Mouse (Mus musculus): ENCODE measurements around the gene Ehf. TPM values are rescaled to one million over a fixed set of nuclear protein-coding genes. Genes with fewer than 3 reads are reported as not detected.

Ehf gene
- polyA plus RNA-seq, 1 experiment from 2014 or later, result not detected

- Histone ChIP-seq H3K27ac (replicated peaks; ENCODE audit: low read depth, low read length) (no peak overlapping the region), H3K27me3 (ENCODE audit: control insufficient read depth, insufficient read depth, low read length) (no peaks in the 10 kb centered on the region), H3K4me2 (ENCODE audit: low read depth, severe bottlenecking) (no peak overlapping the region), H3K9ac (ENCODE audit: low read length) (no peak overlapping the region), H3K4me3 (ENCODE audit: low read depth, low read length) (no peak overlapping the region), H3K36me3 (ENCODE audit: control insufficient read depth, insufficient read depth, low read length) (no peaks in the 10 kb centered on the region), H3K4me1 (ENCODE audit: control insufficient read depth, insufficient read depth, low read length) (no peaks in the 10 kb centered on the region), H3K9me3 (ENCODE audit: control insufficient read depth, low read length) (no peaks in the 10 kb centered on the region)
- DNase-seq (ENCODE audit: low spot score) (no peak), ATAC-seq (ENCODE audit: insufficient number of reproducible peaks, low FRiP score, low TSS enrichment, low read depth) (no peak)
- WGBS, result 86% methylated on average over 6 of the region's 6 CpGs
These were observed 27.6 kb downstream of the Ehf start for GRCm38 (mm10) chr2:103275316-103275960.

GRCm38 (mm10) chr2:103274803-103275202 is 28.3 kb downstream of the Ehf start:
- Histone ChIP-seq H3K36me3 (ENCODE audit: control insufficient read depth, insufficient read depth, low read length) (no peaks in the 10 kb centered on the region), H3K9me3 (ENCODE audit: control insufficient read depth, low read length) (no peaks in the 10 kb centered on the region), H3K4me1 (ENCODE audit: control insufficient read depth, insufficient read depth, low read length) (no peaks in the 10 kb centered on the region), H3K4me2 (ENCODE audit: low read depth, severe bottlenecking) (no peak overlapping the region), H3K27me3 (ENCODE audit: control insufficient read depth, insufficient read depth, low read length) (no peaks in the 10 kb centered on the region), H3K27ac (replicated peaks; ENCODE audit: low read depth, low read length) (no peak overlapping the region), H3K4me3 (ENCODE audit: low read depth, low read length) (no peak overlapping the region), H3K9ac (ENCODE audit: low read length) (no peak overlapping the region)
- 91% methylated on average over 2 of the region's 2 CpGs for WGBS
- no peak for DNase-seq (ENCODE audit: low spot score)
- no peak for ATAC-seq (ENCODE audit: insufficient number of reproducible peaks, low FRiP score, low TSS enrichment, low read depth)

GRCm38 (mm10) chr2:103274270-103274669 is 28.8 kb downstream of the Ehf start:
- WGBS, result 86% methylated on average over 1 of the region's 1 CpGs
- Histone ChIP-seq H3K9me3 (ENCODE audit: control insufficient read depth, low read length) (no peaks in the 10 kb centered on the region), H3K27me3 (ENCODE audit: control insufficient read depth, insufficient read depth, low read length) (no peaks in the 10 kb centered on the region), H3K4me1 (ENCODE audit: control insufficient read depth, insufficient read depth, low read length) (no peaks in the 10 kb centered on the region), H3K36me3 (ENCODE audit: control insufficient read depth, insufficient read depth, low read length) (no peaks in the 10 kb centered on the region), H3K9ac (ENCODE audit: low read length) (no peak overlapping the region), H3K27ac (replicated peaks; ENCODE audit: low read depth, low read length) (no peak overlapping the region), H3K4me3 (ENCODE audit: low read depth, low read length) (no peak overlapping the region), H3K4me2 (ENCODE audit: low read depth, severe bottlenecking) (no peak overlapping the region)
- no peak for DNase-seq (ENCODE audit: low spot score)
- no peak for ATAC-seq (ENCODE audit: insufficient number of reproducible peaks, low FRiP score, low TSS enrichment, low read depth)

- no peak for ATAC-seq (ENCODE audit: insufficient number of reproducible peaks, low FRiP score, low TSS enrichment, low read depth)
- 90% methylated on average over 8 of the region's 8 CpGs for WGBS
- Histone ChIP-seq H3K36me3 (ENCODE audit: control insufficient read depth, insufficient read depth, low read length) (no peaks in the 10 kb centered on the region), H3K4me3 (ENCODE audit: low read depth, low read length) (no peak overlapping the region), H3K27me3 (ENCODE audit: control insufficient read depth, insufficient read depth, low read length) (no peaks in the 10 kb centered on the region), H3K27ac (replicated peaks; ENCODE audit: low read depth, low read length) (no peak overlapping the region), H3K4me2 (ENCODE audit: low read depth, severe bottlenecking) (no peak overlapping the region), H3K9me3 (ENCODE audit: control insufficient read depth, low read length) (no peaks in the 10 kb centered on the region), H3K4me1 (ENCODE audit: control insufficient read depth, insufficient read depth, low read length) (no peaks in the 10 kb centered on the region), H3K9ac (ENCODE audit: low read length) (no peak overlapping the region)
- DNase-seq (ENCODE audit: low spot score), result no peak
These were observed 31.6 kb downstream of the Ehf start for GRCm38 (mm10) chr2:103271481-103271880.

GRCm38 (mm10) chr2:103270556-103271160 is 32.4 kb downstream of the Ehf start:
- ATAC-seq (ENCODE audit: insufficient number of reproducible peaks, low FRiP score, low TSS enrichment, low read depth), result no peak

GRCm38 (mm10) chr2:103239086-103239485 is 64.0 kb downstream of the Ehf start:
- Histone ChIP-seq H3K4me1 (ENCODE audit: control insufficient read depth, insufficient read depth, low read length) (no peaks in the 10 kb centered on the region), H3K4me3 (ENCODE audit: low read depth, low read length) (no peak overlapping the region), H3K4me2 (ENCODE audit: low read depth, severe bottlenecking) (no peak overlapping the region), H3K9ac (ENCODE audit: low read length) (no peak overlapping the region), H3K27me3 (ENCODE audit: control insufficient read depth, insufficient read depth, low read length) (no peaks in the 10 kb centered on the region), H3K9me3 (ENCODE audit: control insufficient read depth, low read length) (no peaks in the 10 kb centered on the region), H3K27ac (replicated peaks; ENCODE audit: low read depth, low read length) (no peak overlapping the region), H3K36me3 (ENCODE audit: control insufficient read depth, insufficient read depth, low read length) (no peaks in the 10 kb centered on the region)
- no peak for DNase-seq (ENCODE audit: low spot score)
- ATAC-seq (ENCODE audit: insufficient number of reproducible peaks, low FRiP score, low TSS enrichment, low read depth), result no peak
- 88% methylated on average over 4 of the region's 4 CpGs for WGBS

More at GRCm38 (mm10) chr2:103270556-103271160, 32.4 kb downstream of the Ehf start:
- Histone ChIP-seq H3K4me2 (ENCODE audit: low read depth, severe bottlenecking) (no peak overlapping the region), H3K27me3 (ENCODE audit: control insufficient read depth, insufficient read depth, low read length) (no peaks in the 10 kb centered on the region), H3K36me3 (ENCODE audit: control insufficient read depth, insufficient read depth, low read length) (no peaks in the 10 kb centered on the region), H3K9ac (ENCODE audit: low read length) (no peak overlapping the region), H3K4me1 (ENCODE audit: control insufficient read depth, insufficient read depth, low read length) (no peaks in the 10 kb centered on the region), H3K9me3 (ENCODE audit: control insufficient read depth, low read length) (no peaks in the 10 kb centered on the region), H3K27ac (replicated peaks; ENCODE audit: low read depth, low read length) (no peak overlapping the region), H3K4me3 (ENCODE audit: low read depth, low read length) (no peak overlapping the region)
- 75% methylated on average over 5 of the region's 5 CpGs for WGBS
- no peak for DNase-seq (ENCODE audit: low spot score)

- 91% methylated on average over 2 of the region's 2 CpGs for WGBS
- no peak overlapping the region for H3K9ac ChIP-seq (ENCODE audit: low read length)
- no peak for DNase-seq (ENCODE audit: low spot score)
- no peaks in the 10 kb centered on the region for H3K4me1 ChIP-seq (ENCODE audit: control insufficient read depth, insufficient read depth, low read length)
- no peak overlapping the region for H3K4me2 ChIP-seq (ENCODE audit: low read depth, severe bottlenecking)
- no peaks in the 10 kb centered on the region for H3K27me3 ChIP-seq (ENCODE audit: control insufficient read depth, insufficient read depth, low read length)
- H3K27ac ChIP-seq (replicated peaks; ENCODE audit: low read depth, low read length), result no peak overlapping the region
- H3K9me3 ChIP-seq (ENCODE audit: control insufficient read depth, low read length), result no peaks in the 10 kb centered on the region
- ATAC-seq (ENCODE audit: insufficient number of reproducible peaks, low FRiP score, low TSS enrichment, low read depth), result no peak
- H3K4me3 ChIP-seq (ENCODE audit: low read depth, low read length), result no peak overlapping the region
- H3K36me3 ChIP-seq (ENCODE audit: control insufficient read depth, insufficient read depth, low read length), result no peaks in the 10 kb centered on the region
These were observed 76.3 kb downstream of the Ehf start for GRCm38 (mm10) chr2:103226781-103227180.

- H3K4me1 ChIP-seq (ENCODE audit: control insufficient read depth, insufficient read depth, low read length), result no peaks in the 10 kb centered on the region
- no peak overlapping the region for H3K4me2 ChIP-seq (ENCODE audit: low read depth, severe bottlenecking)
- H3K9ac ChIP-seq (ENCODE audit: low read length), result no peak overlapping the region
- ATAC-seq (ENCODE audit: insufficient number of reproducible peaks, low FRiP score, low TSS enrichment, low read depth) (no peak), DNase-seq (ENCODE audit: low spot score) (no peak)
- H3K36me3 ChIP-seq (ENCODE audit: control insufficient read depth, insufficient read depth, low read length), result no peaks in the 10 kb centered on the region
- no peak overlapping the region for H3K27ac ChIP-seq (replicated peaks; ENCODE audit: low read depth, low read length)
- no peak overlapping the region for H3K4me3 ChIP-seq (ENCODE audit: low read depth, low read length)
- no peaks in the 10 kb centered on the region for H3K27me3 ChIP-seq (ENCODE audit: control insufficient read depth, insufficient read depth, low read length)
- no peaks in the 10 kb centered on the region for H3K9me3 ChIP-seq (ENCODE audit: control insufficient read depth, low read length)
- 82% methylated on average over 2 of the region's 2 CpGs for WGBS
These were observed 82.2 kb downstream of the Ehf start for GRCm38 (mm10) chr2:103220871-103221270.

GRCm38 (mm10) chr2:103218323-103218722 is 84.8 kb downstream of the Ehf start:
- Histone ChIP-seq H3K9me3 (ENCODE audit: control insufficient read depth, low read length) (no peaks in the 10 kb centered on the region), H3K4me1 (ENCODE audit: control insufficient read depth, insufficient read depth, low read length) (no peaks in the 10 kb centered on the region), H3K9ac (ENCODE audit: low read length) (no peak overlapping the region), H3K36me3 (ENCODE audit: control insufficient read depth, insufficient read depth, low read length) (no peaks in the 10 kb centered on the region), H3K4me3 (ENCODE audit: low read depth, low read length) (no peak overlapping the region), H3K27ac (replicated peaks; ENCODE audit: low read depth, low read length) (no peak overlapping the region), H3K27me3 (ENCODE audit: control insufficient read depth, insufficient read depth, low read length) (no peaks in the 10 kb centered on the region), H3K4me2 (ENCODE audit: low read depth, severe bottlenecking) (no peak overlapping the region)
- DNase-seq (ENCODE audit: low spot score) (no peak), ATAC-seq (ENCODE audit: insufficient number of reproducible peaks, low FRiP score, low TSS enrichment, low read depth) (no peak)
- 89% methylated on average over 4 of the region's 4 CpGs for WGBS

Measured in limb, embryonic 11.5 days (tissue).